In genomic region chr12:78205915-78206570, GRCm38 (mm10) we compare ENCODE assay signal across 9 mouse cellular contexts. TPM values are rescaled to one million over a fixed set of nuclear protein-coding genes. Genes with fewer than 3 reads are reported as not detected.
DNase-seq lines count a peak whose midpoint lies in the region; ATAC-seq and TF ChIP-seq lines count a peak whose summit lies in the region.
"Had no signal": no experiment of that assay in that cellular context is flagged by ENCODE, and none has a peak within 500 bp of the region (broad histone marks: within the 10 kb centered on the region; RNA-seq: fewer than 3 reads in every experiment).

No protein-coding gene starts in this region.

- H3K27ac ChIP-seq in ES-E14 (ENCODE audit: insufficient read depth, low read depth, low read length, poor library complexity, severe bottlenecking): no peak overlapping the region
- H3K27ac ChIP-seq in lung, embryonic 15.5 days: peak overlapping the region; percentile 45

- in situ Hi-C loops in ES-E14 (cut with MboI; ENCODE audit: low sequenced_read_pairs in 2 of 2, unreplicated experiment in 2 of 2): no loop called here

- H3K4me1 ChIP-seq in ES-E14 (ENCODE audit: control insufficient read depth in 2 of 2, insufficient read depth in 2 of 2, low read length in 2 of 2, poor library complexity in 1 of 2): no peaks in the 10 kb centered on the region
- no peaks in the 10 kb centered on the region for H3K4me1 ChIP-seq in lung, embryonic 15.5 days

- no peak overlapping the region for H3K9ac ChIP-seq in ES-E14 (ENCODE audit: insufficient read depth, low read depth, low read length, poor library complexity, severe bottlenecking)
- H3K9ac ChIP-seq in lung, embryonic 15.5 days: no peak overlapping the region

- no peak overlapping the region for H3K4me3 ChIP-seq in ES-E14 (ENCODE audit: insufficient read depth in 1 of 2, low read depth in 1 of 2, low read length in 2 of 2, poor library complexity in 1 of 2, severe bottlenecking in 1 of 2)
- H3K4me3 ChIP-seq in lung, embryonic 15.5 days: peak overlapping the region; percentile 20

- DNase-seq in ES-E14 (ENCODE audit: low read depth, low spot score): no peak
- peak; percentile 89 for DNase-seq in brain, adult 2 months (ENCODE audit: low read depth, low spot score)
- DNase-seq in fat pad, adult 2 months (ENCODE audit: extremely low read depth, low read depth, low spot score): peak; percentile 97
- peak; percentile 10 for DNase-seq in heart, postnatal 25 days (ENCODE audit: low spot score)
- peak; percentile 45 to 67 for DNase-seq in kidney, postnatal 36 days
- DNase-seq in thymus, postnatal 36 days: peak; percentile 13 to 15

- 5% methylated on average over 5 of the region's 5 CpGs for WGBS in lung, embryonic 15.5 days

- no peaks in the 10 kb centered on the region for H3K36me3 ChIP-seq in ES-E14 (ENCODE audit: control insufficient read depth, insufficient read depth, low read length, poor library complexity, severe bottlenecking)
- H3K36me3 ChIP-seq in lung, embryonic 15.5 days: no peaks in the 10 kb centered on the region

- intact Hi-C loops in heart, postnatal 25 days (cut with DNase I): loop anchor here (10.0 kb wide), 1 partner anchor 609 kb away; no protein-coding TSS in a partner anchor

- no peaks in the 10 kb centered on the region for H3K9me3 ChIP-seq in ES-E14 (ENCODE audit: control insufficient read depth, insufficient read depth, low read depth, low read length)
- no peaks in the 10 kb centered on the region for H3K9me3 ChIP-seq in lung, embryonic 15.5 days

- H3K27me3 ChIP-seq in lung, embryonic 15.5 days: no peaks in the 10 kb centered on the region

- H3K4me2 ChIP-seq in lung, embryonic 15.5 days: peak overlapping the region; percentile 38

- peak; percentile 64; the same call in 1 of the 2 replicates for ATAC-seq in lung, embryonic 15.5 days (ENCODE audit: borderline replicate concordance, extremely low read depth, low FRiP score, low TSS enrichment)
- ATAC-seq in neutrophil, adult 5-6 weeks (ENCODE audit: extremely low read depth, insufficient number of reproducible peaks, low FRiP score, poor library complexity, severe bottlenecking): peak; percentile 79; the same call in 1 of the 2 replicates

TF ChIP-seq in ES-E14, 5 proteins besides CTCF, POLR2A, EP300 and RAD21:
- TF ChIP-seq CHD2 (IDR thresholded peaks at IDR 0.05; ENCODE audit: low read depth, low read length) (no peak), ZNF384 (IDR thresholded peaks at IDR 0.05; ENCODE audit: low read depth, low read length) (no peak), MAFK (IDR thresholded peaks at IDR 0.05; ENCODE audit: insufficient read depth, low read depth, low read length) (no peak), ZC3H11A (IDR thresholded peaks at IDR 0.05; ENCODE audit: borderline replicate concordance, low read depth, low read length) (peak; percentile 32; the same call in 1 of the 2 replicates), HCFC1 (IDR thresholded peaks at IDR 0.05; ENCODE audit: borderline replicate concordance, insufficient read depth, low read length) (no peak)

RNA-seq across cellular contexts. Expression of gene Gm6657, which starts 12.0 kb away (rescaled TPM):
- not detected in 2 replicates for total RNA-seq in ES-E14 (2012; rRNA removed)
- total RNA-seq in heart, postnatal 25 days (2021): not detected
- not detected in 2 replicates for polyA plus RNA-seq in lung, embryonic 15.5 days (2015; fragmentation: Nextera tagmentation; extraction: Ambion mirVana)
- total RNA-seq in neutrophil, adult 5-6 weeks (2017): not detected in 2 replicates
- total RNA-seq: gastrocnemius, postnatal 4 days had no signal

RNA-seq across cellular contexts. Expression of gene Gphn, which starts 20.1 kb away (rescaled TPM):
- 6.2 and 7.3 TPM in 2 replicates for total RNA-seq in ES-E14 (2012; rRNA removed)
- 10 to 100 TPM; 22.4 to 23.9 TPM for total RNA-seq in heart, postnatal 25 days (2021)
- polyA plus RNA-seq in lung, embryonic 15.5 days (2015; fragmentation: Nextera tagmentation; extraction: Ambion mirVana): 13.6 and 14.6 TPM in 2 replicates
- total RNA-seq in neutrophil, adult 5-6 weeks (2017): 9.0 and 9.9 TPM in 2 replicates
